Mouse (Mus musculus): ENCODE measurements around the gene Invs.

The Invs gene

DNA sequence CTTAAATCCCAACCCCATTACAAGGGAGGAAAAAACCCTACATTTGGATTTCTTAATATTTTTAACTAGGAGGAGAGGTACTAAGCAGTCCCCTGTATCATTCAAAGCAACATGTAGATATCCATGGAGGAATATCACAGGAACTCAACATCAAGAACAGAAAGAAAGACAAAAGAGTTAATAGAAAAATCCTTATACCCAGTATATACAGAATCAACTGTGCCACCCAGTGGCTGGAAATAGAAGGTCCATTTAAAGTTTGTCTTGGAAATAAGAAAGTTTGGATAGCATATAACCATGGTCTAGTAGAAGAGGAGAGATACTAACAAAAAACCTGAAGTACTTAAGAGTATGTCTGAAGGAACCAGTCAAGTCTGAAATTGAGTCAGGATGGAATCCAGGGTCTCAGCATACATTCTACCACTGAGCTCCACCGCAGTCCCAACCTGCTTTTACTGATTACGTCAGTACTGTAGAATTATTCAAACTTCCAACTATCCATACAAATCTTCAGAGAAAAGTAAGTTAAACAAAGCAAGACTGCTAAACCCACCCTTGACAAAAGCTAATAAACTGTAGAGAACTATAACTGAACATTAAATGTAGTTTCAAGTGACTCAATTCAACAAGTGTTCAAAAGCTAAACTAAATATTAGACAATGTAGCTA is 174.7 kb downstream of the Invs start:
- peak; percentile 3 for DNase-seq (ENCODE audit: low read depth, low spot score)

DNA sequence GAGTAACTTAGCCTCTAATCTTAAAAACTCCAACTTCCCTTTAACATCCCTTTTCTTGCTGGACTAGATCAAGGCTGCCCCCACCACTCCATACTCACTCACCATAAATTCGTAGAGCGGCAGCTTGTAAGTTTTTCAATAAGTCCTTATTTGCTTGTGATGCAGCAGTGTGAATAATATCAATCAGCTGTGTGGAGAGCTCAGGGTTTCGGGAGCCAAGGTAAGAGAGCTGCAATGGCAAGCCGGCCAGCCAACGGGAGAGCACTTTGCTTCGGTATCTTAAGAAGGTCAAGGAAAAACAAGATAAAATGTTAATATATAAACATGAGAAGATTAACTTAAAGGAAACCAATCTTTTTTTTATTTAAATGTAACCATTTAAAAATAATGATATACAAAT is 178.9 kb downstream of the Invs start:
- no peak for DNase-seq (ENCODE audit: low read depth, low spot score)

DNA sequence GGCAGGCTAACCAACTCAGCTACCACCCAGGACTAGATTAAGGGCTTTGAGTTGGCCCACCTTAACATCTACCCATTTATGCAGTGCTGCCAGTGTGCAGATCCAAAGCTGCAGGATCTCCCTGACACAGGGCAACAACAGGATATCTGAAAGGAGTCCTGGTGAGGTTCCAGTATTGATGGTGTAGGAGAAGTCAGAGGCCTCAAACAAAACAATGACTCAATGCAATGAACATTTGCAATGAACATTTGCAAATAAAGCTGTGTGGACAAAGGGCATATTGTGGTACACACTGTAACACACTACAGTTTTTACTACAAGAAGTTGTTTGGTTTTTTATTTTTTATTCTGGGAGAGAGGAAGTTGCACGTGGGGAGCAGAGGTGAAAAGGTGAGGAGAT is 181.5 kb downstream of the Invs start:
- DNase-seq (ENCODE audit: low read depth, low spot score): no peak

DNA sequence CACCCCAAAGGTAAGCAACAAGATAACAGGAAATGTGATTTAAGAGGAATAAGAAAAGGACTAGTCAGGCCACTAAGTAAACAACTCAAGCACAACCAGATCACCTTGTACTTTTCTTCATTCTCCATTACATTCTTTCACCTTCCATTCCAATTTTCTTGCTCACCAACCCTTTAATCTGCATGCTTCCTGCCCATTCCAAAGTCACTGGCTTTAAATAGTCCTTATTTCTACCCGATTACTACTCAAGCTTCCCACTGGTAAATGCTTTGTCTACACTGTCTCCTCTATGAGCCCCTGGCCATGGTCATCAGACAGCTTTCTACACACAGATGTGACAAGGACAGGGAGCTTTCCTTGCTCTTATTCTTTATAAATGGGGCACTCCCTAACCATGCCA is 191.4 kb downstream of the Invs start:
- no peak for DNase-seq (ENCODE audit: low read depth, low spot score)

DNA sequence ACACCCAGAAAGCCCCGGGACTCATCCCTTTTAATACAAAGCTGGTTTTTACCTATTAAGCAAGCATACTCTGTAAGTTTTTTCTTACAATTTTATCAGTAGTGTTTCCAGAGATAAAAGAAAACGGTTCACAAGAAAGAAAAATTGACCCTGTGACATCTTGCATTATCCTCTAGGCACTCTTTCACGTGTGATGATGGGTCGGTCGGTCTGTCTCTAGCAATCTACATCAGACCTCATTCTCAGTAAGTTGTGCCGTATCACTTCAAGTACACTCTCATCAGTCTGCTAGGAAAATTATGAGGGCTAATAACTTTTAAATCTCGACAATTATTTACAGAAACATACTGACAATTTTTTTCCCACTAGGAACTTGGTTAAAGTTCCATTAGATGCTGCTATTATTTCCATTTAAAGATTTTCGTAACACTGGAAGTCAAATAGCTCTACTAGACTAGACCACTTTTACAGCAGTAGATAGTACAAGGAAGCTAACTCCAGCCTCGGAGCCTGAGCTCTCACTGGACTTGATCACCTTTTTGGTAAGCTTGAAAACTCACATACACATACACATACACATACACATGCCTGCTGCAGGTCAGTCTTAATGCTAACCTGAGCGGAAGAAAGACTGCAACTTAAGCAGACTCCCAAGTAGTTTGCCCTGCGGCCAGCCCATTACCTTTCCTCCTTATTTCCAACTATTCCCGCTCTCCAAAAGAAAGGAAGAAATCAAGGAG is 192.7 kb downstream of the Invs start:
- DNase-seq (ENCODE audit: low read depth, low spot score): peak; percentile 4

DNA sequence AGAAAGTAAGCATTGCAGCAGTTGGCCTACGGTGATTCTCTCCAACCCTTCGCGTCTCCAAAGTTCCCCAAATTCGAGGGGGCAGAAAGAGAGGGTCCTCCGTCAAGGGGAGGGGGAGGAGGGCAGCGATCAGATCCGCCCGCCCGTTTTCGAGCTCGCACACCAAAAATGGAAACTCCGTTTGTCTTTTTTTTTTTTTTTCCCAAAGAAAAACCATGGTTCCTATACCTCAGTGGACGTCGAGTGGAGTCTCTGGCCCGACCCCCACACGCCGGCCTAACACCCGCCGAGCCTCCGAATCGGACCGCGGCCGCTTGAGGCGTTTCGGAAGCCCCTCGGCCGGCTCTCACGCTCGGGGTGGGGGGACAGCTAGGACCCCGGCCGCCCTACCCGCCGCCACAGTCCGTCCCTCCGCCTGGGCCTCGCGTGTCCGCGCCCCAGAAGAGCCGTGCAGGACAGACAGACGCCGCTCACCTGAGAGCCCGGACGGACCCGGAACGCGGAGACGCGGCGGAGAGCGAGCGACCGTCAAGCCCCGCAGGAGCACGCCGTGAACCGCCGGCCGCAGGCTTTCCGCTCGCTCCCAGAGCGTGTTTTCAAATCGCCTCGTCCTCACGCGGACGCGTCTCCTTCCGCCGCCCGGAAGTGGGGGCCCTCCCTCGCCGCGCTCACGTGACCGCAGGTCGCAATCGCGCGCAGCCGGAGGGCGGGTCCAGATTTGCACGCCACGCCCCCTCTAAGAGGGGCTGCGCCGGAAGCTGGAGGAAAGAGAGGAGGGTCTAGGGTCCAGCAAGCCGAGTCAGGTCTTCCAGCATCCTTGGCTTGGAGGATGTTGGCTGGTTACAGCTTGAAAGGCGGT is 193.5 kb downstream of the Invs start, which contains the start of gene Tex10:
Gene Tex10, minus strand, starts transcription at position 668 of the 859 bp plus-strand sequence.
- DNase-seq (ENCODE audit: low read depth, low spot score): peak; percentile 90

DNA sequence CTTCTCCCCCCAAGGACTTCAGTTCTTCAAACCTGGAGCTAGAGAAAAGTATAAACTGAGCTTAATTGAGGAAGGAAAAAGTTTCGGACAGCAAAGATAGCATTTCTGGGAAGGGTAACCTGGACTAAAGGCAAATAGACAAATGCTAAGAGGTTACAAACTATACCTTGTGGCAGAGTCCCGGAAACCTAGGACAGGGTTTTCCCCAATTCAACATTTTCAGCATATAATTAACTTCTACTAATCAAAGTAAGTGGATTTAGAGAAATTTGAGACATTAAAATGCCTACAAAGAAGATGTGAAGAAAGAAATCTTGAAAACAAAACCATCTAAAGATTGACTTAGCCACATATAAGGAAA is 194.1 kb downstream of the Invs start:
- no peak for DNase-seq (ENCODE audit: low read depth, low spot score)

DNA sequence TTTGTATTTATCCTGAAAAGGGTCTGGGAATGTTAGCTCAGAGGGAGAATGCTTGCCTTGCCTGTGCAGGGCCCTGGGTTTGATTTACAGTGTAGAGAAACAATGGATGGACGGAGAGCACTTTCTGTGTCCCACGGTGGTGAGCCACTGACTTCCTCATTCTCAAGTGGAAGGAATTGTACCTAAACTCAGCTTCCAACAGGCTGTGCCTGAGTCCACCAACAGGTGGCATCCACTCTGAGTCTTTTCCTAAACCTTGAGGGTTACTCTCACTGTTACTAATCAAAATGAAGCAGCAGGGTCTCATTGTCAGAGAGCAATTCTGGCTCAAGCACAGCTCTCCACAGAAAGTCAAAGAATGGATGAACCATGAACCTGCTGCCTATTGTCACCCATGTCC is 201.7 kb downstream of the Invs start:
- peak; percentile 9 for DNase-seq (ENCODE audit: low read depth, low spot score)
